Mouse (Mus musculus): Measurements from ENCODE around the gene Clp1. TPM values are rescaled to one million over a fixed set of nuclear protein-coding genes. Genes with fewer than 3 reads are reported as not detected.

Gene Clp1
- polyA plus RNA-seq (2012; rRNA removed) = 15.5 and 17.5 TPM in 2 replicates

DNA sequence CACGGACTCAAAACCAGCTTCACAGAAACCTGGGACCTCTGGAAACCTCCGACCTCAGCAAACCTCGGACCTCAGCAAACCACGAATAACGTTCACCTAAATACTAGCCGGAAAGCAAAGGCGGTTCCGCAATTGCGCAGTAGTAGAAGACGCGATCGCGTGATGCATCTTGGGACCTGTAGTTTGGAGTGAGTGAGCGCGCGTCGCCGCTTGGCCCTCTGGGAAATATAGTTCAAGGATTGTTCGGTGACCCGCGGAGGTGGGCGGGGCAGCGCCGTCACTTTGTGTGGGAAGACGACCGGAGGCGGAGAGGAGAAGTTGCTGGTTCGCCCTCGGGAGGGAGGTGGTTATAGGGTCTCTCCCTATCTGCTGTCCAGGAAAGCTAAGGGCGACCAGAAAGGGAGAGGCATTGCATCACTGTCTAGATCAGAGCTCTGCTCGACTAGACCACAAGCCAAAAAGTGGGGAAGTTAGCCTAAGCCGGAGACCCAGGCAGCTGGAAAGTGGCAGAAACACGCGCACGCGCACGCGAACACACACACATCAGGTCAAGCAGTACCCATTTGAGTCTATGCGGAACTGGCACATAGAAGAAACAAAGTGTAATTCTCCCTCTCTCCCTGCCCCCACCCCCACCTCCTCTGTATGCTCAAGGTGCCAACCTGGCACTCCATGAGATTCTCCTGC, at the start of gene Clp1:
Gene Clp1 (minus strand): TSS at position 179 of the 687 bp plus-strand sequence.
- DNase-seq (ENCODE audit: low read depth, low spot score) = peak; percentile 94

DNA sequence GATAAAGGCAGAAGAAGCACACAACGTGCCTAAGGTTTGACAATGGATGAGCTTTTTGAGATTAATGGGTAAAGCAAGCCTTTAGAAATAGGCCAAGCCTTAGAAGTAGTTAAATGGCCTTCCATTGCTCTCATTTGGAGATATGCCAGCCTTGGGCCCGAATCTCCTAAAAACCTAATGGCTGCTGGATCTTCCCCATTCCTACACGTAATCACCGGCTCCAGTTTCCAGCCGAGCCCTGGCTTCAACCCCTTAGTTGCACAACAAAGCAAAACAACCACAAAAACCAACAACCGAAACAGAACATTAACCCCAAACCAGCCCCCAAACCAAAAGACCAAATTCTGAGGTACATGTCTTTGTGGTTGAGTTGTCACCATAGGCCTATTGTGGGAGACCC, 48.5 kb upstream of the Clp1 start:
- 75% methylated on average over 6 of the region's 6 CpGs for WGBS
- no peak for DNase-seq (ENCODE audit: low read depth, low spot score)

More for the DNA sequence above, at the start of gene Clp1:
- under 1% methylated on average over 39 of the region's 39 CpGs for WGBS

DNA sequence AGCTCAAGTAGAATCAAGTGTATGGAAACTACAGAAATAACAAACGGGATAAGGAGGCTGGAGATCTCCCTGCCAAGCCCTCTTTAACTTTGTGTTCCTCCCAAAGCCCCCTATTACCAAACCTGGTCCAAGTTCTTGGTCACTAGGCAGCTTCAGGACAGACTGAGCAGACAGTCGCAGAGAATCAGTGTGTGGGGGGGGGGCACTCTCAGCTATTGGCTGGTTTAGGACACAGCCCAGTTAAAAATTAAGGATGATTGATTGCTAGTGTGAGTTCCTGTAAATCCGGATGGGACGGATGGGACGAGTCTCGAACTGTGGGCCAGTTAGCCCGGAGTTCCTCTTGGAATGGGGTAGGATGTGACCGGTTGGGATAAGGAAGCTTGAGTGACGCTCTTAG, 48.1 kb upstream of the Clp1 start, which contains the start of gene Serping1:
Gene Serping1 (minus strand): TSS at position 204 of the 400 bp plus-strand sequence.
- WGBS = 71% methylated on average over 9 of the region's 9 CpGs
- DNase-seq (ENCODE audit: low read depth, low spot score) = no peak

DNA sequence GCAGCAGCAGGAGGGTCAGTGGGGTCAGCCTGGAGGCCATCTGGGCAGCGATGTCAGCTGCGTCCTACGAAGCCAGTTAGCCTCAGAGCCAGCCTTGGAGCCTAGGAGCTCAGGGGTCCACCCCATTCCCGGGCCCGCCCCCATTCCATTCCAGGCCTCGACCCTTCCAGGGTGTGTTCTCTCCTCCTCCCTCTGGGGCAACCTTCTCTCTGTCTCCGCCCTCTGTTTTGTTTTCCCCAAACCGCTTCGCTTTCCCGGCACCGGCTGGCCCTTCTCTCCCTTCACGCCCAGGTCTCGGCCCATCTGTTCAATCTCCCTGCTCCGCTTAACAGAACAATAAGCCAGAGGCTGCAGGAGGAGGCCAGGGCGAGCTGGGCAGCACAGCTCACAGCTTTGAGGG, 47.6 kb upstream of the Clp1 start:
- 12% methylated on average over 15 of the region's 15 CpGs for WGBS
- DNase-seq (ENCODE audit: low read depth, low spot score) = no peak

DNA sequence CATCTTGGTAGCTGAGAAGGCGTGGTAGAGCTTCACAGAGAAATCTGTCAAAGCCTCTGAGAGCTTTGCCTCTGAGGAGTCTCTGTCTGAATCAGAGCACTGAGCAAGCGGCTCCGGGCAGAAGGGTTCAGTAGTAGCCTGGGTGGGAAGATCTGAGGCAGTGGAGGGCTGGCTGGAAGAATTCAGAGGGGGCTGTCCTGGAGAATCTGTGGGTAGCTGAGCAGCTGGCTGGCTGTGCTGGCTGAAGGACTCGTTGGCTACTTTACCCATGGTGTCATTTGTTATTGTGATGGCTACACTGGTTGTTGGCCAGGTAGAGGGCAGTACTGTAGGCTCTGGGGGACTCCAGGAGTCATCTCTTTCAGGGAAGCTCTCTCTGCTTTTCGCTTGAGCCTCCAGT, 46.0 kb upstream of the Clp1 start:
- WGBS = 67% methylated on average over 5 of the region's 5 CpGs

DNA sequence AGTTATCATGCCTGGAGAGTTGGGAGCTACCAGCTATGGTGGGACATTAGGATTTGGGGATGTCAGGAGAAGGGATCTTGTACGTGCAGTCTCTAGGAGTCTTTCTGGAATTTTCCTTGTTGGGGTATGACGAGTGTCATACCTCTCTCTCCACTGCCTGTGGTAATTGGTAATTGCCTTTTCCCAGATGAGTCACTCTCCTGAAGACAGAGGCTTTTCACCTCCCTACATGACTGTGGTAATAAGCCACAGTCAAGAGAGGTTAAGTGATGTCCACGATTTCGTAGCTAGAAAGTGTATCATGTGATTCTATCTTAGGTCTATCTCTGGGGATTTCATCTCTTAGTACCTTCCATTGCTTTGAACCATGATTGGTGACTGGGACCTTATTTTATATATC, 45.3 kb upstream of the Clp1 start:
- WGBS = 71% methylated on average over 4 of the region's 4 CpGs
- DNase-seq (ENCODE audit: low read depth, low spot score) = no peak

More for the DNA sequence above, 46.0 kb upstream of the Clp1 start:
- no peak for DNase-seq (ENCODE audit: low read depth, low spot score)

DNA sequence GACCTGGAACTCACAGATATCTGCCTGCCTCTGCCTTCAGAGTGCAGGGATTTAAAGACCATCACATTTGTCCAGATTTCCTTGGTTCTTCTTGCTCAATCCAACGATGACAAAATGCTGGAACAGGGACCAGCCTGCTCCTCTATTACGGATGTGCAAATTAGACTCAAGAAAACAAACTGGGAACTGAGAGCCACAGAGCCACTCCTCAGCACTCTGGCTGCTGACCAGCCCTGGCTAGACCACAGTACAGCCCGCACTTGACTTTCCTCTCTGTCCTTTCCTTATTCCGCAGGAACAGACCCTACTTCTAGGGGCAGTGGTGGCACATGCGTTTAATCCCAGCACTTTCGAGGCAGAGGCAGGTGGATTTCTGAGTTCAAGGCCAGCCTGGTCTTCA, 43.4 kb upstream of the Clp1 start:
- 62% methylated on average over 6 of the region's 6 CpGs for WGBS
- no peak for DNase-seq (ENCODE audit: low read depth, low spot score)

DNA sequence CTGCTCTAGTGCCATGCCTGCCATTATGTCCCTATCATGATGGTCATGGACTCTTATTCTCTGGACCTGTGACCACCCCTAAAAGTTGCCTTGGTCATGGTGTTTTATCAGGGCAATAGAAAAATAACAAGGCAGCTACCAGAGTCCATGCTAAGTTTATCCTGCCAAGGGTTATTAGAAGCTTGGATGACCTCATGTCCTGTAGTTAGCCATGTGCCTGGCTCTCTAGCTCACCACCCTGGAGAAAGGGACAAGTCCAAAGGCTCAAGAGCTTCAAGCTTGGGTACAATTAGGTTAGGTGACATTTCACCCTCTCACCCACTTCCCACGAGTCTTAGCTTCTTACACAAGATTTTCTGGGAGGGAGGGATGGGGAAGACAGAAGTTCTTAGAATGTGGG, 35.7 kb upstream of the Clp1 start:
- WGBS = 43% methylated on average over 1 of the region's 1 CpGs
- DNase-seq (ENCODE audit: low read depth, low spot score) = no peak

DNA sequence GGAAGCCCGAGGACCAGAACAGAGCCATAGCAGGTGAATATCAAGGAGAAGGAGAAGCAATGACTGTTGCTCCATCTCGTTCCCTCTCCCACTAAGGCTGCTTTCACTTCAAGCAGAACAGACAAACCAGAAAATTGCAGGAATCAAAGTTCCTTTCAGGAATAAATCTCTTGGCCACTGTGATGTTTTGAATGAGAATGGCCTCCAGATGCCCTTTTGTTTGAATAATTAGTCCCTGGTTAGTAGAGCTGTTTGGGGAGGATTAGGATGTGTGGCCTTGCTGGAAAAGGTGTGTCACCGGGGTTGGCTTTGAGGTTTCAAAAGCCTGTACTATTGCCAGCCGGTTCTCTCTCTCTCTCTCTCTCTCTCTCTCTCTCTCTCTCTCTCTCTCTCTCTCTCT, 35.1 kb upstream of the Clp1 start:
- WGBS = 63% methylated on average over 4 of the region's 4 CpGs
- DNase-seq (ENCODE audit: low read depth, low spot score) = no peak

DNA sequence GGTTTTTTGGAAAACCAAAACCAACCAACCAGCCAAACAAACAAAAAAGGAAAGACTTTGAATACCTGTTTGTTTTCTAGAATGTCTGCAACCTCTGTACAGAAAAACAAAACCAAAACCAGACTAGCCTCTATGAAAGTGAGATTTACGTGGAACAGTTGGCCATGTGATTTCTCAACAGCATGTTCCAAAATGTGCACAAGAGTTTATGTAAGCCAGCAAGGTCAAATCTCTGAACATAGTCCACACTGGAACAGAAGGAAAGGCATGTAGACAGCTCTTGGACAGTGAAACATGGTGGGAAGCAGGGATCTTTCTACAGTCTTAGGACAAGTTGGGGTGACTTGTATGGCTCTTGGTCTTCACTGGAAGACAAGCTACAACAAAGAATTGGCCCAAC, 34.7 kb upstream of the Clp1 start:
- 63% methylated on average over 1 of the region's 1 CpGs for WGBS
- DNase-seq (ENCODE audit: low read depth, low spot score) = no peak

DNA sequence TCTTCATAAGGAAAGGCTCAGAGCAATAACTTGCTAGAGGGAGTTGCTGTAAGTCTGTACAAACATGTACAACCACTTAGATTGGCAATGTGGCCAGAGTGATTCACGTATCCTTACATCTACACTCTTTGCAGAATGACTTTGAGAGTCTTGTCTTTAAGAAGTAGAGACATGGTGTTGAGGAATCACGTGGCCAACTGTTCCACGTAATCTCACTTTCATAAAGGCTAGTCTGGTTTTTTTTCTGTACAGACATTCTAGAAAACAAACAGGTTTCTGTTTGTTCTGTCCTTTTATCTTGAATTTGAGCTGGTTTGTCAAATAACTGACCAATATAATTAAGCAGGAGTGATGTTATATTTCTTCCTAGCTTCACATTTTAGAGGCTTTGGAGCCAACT, 34.2 kb upstream of the Clp1 start:
- DNase-seq (ENCODE audit: low read depth, low spot score) = no peak
- 63% methylated on average over 3 of the region's 3 CpGs for WGBS

DNA sequence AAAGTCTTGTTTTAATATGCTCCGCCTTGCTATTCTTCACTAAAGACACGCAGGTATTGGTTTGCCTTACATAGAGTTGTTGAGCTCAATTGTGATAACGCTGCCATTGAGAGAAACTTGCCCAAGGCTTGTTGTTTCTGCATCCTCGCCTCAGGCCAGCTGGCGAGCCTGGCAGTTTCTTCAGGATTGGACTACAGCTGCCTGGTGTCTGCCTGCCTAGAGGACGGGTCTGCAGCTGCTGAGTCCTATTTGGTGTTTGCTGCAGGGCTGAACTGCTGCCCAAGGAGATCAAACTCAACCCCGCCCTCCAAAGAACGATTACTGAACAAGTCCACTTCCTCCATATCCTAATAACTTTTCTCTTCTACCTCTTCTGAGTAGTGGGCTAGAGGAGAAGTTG, 33.6 kb upstream of the Clp1 start:
- 55% methylated on average over 8 of the region's 8 CpGs for WGBS
- DNase-seq (ENCODE audit: low read depth, low spot score) = no peak

DNA sequence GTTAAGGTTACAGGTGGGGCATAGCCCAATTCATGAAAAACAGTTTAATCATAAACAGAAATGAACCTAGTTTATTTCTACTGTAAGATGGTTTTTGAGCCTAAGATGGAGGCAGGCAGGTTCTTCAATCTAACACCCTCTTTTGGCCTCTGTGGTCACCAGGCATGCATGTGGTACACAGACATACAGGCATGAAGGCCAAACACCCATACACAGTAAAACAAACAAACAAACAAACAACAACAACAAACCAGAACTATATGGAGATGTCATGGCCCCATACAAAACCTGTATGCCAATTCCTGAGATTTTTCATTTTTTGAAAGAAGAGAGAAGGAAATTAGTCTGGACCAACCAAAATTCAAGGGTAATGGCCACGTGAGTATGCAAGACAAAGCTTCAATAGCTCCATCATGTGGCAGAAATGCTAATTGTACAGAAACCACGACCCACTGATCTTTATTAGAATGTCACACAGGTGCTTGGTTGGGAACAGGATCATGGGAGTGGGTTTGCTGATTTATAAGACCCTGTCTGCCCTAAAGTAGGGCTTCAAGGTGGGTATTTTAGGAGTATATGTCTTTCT, 31.5 kb upstream of the Clp1 start:
- WGBS = 1% methylated on average over 2 of the region's 2 CpGs
- no peak for DNase-seq (ENCODE audit: low read depth, low spot score)

DNA sequence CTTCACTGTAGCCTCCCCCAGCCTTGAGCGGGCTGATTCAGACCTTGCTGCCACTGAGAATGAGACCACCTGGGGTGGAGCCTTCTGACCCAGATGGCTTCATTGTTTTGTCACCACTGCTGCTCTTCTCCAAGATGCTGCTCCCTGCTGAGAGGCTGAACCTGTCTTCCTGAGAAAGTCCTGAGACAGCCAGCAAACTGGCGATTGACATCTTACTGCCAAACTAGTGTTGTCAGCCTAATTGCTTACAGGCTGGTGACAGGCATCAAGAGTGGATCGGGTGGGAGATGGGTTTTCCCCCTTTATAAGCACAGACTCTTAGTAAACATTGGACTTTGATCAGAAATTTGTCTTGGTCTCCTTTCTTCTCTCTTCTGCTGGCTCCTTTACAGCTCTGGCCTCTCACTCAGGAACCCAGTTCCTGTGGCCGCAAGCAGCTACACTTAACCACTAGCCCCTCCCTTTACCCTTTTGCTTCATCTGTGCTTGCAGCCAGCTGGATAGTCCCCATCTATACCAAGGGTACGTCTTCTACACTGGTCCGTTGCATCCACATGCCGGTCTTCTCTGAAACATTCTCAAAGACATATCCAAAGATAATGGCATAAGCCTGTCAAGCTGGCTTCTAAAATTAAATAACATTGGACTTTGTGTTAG, 30.0 kb upstream of the Clp1 start:
- DNase-seq (ENCODE audit: low read depth, low spot score) = no peak
- 71% methylated on average over 7 of the region's 7 CpGs for WGBS

DNA sequence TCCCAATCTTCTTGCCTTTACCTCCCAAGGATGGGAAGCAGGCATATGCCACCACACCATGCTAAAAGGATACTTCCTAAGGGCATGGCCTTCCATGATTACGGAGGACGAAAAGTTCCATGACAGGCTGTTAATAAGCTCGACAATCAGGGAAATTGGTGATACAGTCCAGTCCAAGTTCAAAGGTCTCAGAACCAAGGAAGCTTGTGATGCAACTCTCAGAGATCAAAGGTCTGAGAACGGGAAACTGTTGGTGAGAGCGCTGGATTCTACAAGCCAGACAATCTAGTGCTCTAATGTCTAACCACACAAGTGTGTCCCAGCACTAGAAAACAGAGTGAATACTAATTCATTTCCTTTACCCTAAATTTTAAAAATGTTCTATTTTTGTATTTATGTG, 29.1 kb upstream of the Clp1 start:
- DNase-seq (ENCODE audit: low read depth, low spot score) = no peak
- 47% methylated on average over 5 of the region's 5 CpGs for WGBS

DNA sequence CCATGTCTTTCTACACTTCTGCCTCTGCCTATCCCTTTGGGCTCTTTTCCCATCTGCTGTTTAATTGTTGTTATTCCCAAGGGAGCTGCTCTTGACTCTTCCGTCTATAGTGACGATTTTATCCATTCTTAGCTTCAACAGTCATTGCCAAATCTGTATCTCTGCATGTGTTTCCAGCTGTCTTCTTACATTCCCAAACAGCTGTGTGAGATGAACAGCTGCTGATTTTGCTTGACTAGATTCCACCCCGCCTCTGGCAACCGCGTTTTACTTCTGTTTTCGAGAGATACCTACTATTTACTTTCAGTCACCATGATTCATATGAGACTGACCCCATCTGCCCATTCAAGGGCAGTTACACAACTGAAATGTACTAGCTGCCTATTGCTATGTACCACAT, 23.0 kb upstream of the Clp1 start:
- 42% methylated on average over 6 of the region's 6 CpGs for WGBS
- DNase-seq (ENCODE audit: low read depth, low spot score) = no peak

DNA sequence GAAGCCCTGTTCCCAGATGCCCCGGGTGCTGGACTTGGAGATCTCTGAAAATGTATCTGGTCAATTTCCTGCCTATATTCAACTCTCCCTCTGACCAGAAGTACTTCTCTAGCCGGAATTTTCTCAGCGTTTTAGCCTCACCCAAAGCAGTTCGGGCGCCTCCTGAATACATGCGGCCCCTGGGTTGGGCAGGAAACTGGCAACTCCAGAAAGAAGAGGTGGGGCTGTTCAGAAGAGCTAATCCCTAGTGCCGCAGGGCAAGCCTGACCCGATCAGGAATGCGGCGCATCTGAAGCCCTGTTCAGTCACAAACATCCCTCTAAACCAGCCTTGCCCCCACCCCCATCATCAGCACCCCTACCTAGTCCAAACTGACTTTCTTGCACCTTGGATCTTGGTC, 17.0 kb upstream of the Clp1 start:
- 4% methylated on average over 10 of the region's 10 CpGs for WGBS
- no peak for DNase-seq (ENCODE audit: low read depth, low spot score)

DNA sequence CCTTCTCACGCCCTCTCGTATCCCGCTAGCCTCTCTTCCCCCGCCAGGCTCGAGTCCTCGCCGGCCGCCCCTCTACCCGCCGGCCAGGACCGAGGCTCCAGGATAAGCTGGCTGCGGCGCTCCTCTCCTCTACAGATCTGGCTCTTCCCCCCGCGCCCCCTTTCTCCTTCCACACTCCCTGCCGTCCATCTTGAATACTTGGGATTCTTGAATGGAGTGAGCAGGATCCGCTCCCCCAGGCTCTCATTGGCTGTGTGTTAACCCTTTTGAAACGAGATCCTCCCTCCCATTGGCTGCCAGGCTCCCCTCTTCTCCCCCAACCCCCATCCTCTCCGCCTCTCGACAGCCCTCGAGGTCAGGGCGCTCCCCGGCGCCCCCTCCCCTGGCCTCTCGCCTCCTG, 16.4 kb upstream of the Clp1 start, which contains the start of gene Gm19426:
Gene Gm19426 (minus strand): TSS at position 95 of the 400 bp plus-strand sequence.
- WGBS = 2% methylated on average over 25 of the region's 25 CpGs
- no peak for DNase-seq (ENCODE audit: low read depth, low spot score)

DNA sequence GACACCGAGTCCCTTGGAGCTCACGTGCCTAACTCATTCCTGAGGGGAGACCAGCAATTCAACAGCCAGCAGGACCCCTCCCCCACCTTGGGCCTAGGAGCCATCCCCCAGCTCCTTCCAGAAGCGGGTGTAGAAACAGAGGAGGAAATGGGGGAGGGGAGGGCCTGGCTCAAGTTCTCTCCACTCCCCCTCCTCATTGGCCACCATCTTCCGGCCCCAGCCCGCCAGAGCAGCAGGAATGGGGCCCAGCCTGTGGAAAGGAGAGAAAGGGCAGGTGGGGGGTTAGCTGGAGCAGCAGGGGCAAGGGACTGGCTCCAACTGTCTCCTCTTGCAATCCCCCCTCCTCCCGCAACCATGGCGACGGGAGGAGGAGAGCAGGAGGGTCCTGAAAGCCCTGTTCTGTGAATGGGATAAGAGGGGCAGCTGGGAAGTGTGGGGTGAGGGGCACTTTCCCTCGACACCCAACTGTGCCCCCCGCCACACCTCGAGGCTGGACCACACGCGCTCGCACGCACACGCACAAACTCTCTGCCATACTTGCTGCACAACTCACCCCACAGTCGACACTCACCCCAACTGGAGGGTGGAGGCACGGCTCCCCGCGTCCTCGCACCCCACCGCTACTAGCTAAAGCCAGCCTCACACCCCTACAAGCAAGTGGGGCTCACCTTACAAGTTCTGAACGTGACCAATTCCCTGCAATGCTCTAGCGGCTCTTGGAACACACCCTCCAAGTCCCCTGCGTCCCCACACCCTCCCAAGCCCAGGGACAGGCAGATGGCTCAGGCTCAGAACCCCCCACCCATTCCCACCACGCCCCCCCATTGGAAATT, 15.5 kb upstream of the Clp1 start:
- DNase-seq (ENCODE audit: low read depth, low spot score) = no peak
- 26% methylated on average over 26 of the region's 26 CpGs for WGBS

DNA sequence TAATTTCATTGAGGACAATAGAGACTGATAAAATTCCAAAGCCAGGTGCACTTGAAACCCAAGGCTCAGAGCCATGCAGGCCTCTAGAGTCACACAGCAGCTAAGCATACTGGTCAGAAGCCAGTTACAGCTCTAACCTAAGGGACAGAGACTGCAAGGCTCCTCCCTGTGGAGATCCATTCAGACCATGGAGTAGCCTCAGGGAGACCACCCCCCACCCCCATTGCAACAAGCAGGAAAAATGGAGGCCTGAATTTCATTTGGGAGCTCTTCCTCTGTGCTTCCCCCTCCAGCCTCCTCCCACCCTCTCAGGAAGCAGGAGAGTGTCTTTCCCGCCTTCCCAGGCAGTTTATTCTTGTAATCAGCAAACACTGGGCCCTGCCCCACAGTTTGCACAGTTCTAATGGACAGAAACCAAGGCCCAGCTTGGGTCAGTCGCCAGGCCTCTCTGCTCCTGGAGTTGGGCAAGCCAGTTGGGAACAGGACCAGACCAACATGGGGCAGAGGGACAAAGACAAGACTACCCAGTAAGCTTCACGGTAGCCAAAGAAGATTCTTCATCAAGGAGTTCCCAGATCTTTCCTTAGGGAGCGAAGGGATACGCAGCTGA, 14.8 kb upstream of the Clp1 start:
- WGBS = 47% methylated on average over 5 of the region's 5 CpGs
- no peak for DNase-seq (ENCODE audit: low read depth, low spot score)

Measured in large intestine, adult 2 months (tissue).